Mouse (Mus musculus): ENCODE results near the gene Dmwd.

The Dmwd gene

GRCm38 (mm10) chr7:19075723-19076585 lies at the start of gene Dmwd:
TSS of gene Dmwd (plus strand) at chr7:19076227.
- in situ Hi-C loops (cut with MboI, MseI) = no loop called here

DNA sequence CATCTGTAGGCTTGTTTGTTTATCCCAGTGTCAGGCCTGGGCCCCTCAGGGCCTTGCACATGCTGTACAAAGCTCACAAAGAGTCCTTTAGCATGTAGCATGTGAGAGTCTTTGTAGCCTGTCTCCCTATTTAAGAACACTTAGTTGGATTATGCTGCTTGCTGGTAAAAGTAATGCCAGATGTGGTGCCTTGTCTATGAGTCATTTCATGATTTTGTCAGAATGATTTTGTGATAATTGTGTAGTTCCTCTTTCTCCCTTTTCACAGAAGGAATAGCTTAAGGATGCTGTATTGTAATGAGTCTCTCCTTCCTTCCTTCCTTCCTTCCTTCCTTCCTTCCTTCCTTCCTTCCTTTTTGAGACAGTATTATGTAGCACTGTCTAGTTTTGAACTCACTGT lies 48.0 kb upstream of the Dmwd start:
- in situ Hi-C loops (cut with MboI, MseI) = no loop called here

GRCm38 (mm10) chr7:19029084-19029653 lies 46.9 kb upstream of the Dmwd start:
- in situ Hi-C loops (cut with MboI, MseI) = no loop called here

- in situ Hi-C loops (cut with MboI, MseI) = no loop called here
Observed at GRCm38 (mm10) chr7:19031641-19032040, 44.4 kb upstream of the Dmwd start.

GRCm38 (mm10) chr7:19044616-19045015 lies 31.4 kb upstream of the Dmwd start:
- in situ Hi-C loops (cut with MboI, MseI) = no loop called here

- in situ Hi-C loops (cut with MboI, MseI) = no loop called here
Observed at GRCm38 (mm10) chr7:19046286-19047069, 29.5 kb upstream of the Dmwd start.

- in situ Hi-C loops (cut with MboI, MseI) = no loop called here
Observed at GRCm38 (mm10) chr7:19048006-19048527, 28.0 kb upstream of the Dmwd start.

GRCm38 (mm10) chr7:19049252-19049651 lies 26.8 kb upstream of the Dmwd start:
- in situ Hi-C loops (cut with MboI, MseI) = no loop called here

- in situ Hi-C loops (cut with MboI, MseI) = no loop called here
Observed at GRCm38 (mm10) chr7:19050172-19050571, 25.9 kb upstream of the Dmwd start.

DNA sequence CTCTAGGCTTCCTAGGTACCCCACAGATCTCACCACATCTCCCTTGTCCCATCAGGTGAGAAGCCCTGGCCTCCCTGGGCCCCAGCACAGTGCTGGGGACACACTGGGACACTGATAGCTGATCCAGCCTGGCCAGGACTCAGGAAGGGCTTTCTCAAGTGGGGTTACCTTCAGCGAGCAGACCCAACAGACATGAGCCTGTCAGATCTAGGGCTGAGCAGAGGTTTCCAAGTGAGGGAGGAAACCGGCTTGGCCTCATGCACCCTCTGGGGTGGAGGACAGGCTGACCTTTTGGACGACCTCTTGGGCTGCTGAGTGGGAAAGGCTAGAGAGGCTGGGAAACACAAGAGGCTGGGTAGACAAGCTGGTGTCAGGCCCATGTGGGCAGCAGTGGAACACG lies 24.9 kb upstream of the Dmwd start:
- in situ Hi-C loops (cut with MboI, MseI) = no loop called here

DNA sequence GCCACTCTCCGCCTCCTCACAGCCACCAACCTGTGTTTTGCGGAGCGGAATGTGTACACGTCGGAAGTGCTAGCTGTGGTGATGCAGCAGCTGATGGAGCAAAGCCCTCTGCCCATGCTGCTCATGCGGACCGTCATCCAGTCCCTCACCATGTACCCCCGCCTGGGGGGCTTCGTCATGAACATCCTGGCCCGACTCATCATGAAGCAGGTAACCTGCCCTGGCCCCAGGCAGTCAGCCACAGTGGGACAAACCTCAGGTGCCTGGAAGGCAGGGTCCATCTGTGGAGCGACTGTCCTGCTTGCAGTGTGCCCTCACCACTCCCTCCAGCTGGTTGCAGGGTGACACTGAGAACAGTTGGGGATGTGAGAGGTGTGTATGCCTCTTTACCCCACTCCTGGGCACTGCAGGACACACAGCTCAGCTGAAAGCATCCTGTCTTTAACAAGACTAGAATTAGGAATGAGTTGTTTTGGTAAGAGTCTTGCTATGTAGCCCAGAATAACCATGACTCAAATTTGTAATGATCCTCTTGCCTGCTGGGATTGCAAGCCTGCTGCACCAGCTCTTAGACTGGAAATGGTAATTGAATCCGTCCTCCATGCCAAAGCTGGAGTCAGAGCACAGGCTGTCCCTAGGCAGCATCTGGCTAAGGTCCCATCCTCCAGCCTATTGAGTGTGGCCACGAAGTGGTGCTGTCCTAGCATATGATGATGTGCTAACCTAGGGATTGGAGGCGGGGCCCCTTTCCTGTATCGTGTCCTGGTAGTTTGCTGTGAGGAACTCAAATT lies 23.5 kb upstream of the Dmwd start:
- in situ Hi-C loops (cut with MboI, MseI) = no loop called here

DNA sequence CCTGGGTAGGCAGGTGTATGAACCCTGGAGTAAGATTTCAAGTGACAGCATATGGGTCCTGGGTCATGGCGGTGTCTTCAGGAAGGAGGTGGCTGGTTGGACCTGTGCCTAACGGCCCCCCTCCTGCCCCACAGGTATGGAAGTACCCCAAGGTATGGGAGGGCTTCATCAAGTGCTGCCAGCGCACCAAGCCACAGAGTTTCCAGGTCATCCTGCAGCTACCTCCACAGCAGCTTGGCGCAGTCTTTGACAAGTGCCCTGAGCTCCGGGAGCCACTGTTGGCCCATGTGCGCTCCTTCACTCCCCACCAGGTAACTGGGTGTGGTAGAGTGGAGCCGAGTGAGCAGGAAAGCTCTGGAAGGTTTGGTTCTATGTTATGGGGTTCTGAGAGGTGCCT lies 22.9 kb upstream of the Dmwd start:
- in situ Hi-C loops (cut with MboI, MseI) = no loop called here

DNA sequence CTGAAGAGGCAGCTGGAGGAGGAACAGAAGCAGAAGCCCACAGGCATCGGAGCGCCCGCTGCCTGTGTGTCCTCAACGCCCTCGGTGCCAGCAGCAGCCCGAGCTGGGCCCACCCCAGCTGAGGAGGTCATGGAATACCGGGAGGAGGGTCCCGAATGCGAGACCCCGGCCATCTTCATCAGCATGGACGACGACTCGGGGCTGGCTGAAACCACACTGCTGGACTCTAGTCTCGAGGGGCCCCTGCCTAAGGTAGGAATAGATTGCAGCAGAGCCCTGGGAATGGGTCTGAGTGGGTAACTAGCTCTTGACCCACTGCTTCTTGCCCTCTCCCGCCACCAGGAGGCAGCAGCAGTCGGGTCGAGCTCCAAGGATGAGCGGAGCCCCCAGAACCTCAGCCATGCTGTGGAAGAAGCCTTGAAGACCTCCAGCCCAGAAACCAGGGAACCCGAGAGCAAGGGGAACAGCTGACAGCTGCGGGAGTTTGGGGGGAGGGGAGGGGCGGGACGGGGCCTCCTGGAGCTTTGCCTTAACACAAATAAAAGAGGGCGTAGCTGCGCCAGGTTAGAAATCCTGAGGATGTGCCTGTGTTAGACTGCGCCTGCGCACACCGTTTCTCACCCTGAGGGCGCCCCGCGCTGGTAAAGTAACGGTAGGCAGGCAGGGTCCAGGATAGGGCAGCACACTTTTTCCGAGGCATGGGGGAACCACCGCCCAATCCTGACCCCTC lies 21.8 kb upstream of the Dmwd start, which contains the start of gene Rsph6a:
Gene Rsph6a, plus strand, starts transcription at position 644 of the 730 bp plus-strand sequence.
- in situ Hi-C loops (cut with MboI, MseI) = no loop called here

- in situ Hi-C loops (cut with MboI, MseI) = no loop called here
Observed at GRCm38 (mm10) chr7:19054777-19055076, 21.3 kb upstream of the Dmwd start.

GRCm38 (mm10) chr7:19055108-19055507 lies 20.9 kb upstream of the Dmwd start:
- in situ Hi-C loops (cut with MboI, MseI) = no loop called here

GRCm38 (mm10) chr7:19057405-19057804 lies 18.6 kb upstream of the Dmwd start:
- in situ Hi-C loops (cut with MboI, MseI) = no loop called here

DNA sequence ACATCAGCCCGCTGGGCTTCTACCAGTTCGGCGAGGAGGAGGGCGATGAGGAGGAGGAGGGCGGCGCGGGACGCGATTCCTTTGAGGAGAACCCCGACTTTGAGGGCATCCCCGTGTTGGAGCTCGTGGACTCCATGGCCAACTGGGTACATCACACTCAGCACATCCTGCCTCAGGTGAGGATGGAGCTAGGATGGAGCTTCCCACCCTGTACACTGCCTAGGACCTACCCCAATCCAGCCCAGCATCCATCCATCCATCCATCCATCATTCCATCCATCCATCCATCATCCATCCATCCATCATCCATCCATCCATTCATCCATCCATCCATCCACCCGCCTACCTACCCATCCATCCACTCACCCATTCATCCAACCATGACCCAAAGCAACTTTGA lies 10.1 kb upstream of the Dmwd start:
- in situ Hi-C loops (cut with MboI, MseI) = no loop called here

DNA sequence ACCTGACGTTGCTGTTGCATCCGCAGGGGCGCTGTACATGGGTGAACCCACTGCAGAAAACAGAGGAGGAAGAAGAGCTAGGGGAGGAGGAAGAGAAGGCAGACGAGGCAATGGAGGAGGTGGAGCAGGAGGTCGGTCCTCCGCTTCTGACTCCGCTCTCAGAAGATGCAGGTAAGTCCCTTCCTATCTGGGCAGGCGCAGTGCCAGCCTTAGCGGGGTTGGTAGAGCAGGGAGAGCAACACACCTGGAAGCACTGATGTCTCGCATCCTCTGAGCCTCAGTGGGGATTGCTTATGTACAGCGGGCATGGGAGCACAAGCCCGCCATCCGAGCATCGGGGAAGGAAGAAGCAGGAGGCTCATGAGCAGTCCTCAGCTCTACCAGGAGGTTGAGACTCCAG lies 9.0 kb upstream of the Dmwd start:
- in situ Hi-C loops (cut with MboI, MseI) = no loop called here

DNA sequence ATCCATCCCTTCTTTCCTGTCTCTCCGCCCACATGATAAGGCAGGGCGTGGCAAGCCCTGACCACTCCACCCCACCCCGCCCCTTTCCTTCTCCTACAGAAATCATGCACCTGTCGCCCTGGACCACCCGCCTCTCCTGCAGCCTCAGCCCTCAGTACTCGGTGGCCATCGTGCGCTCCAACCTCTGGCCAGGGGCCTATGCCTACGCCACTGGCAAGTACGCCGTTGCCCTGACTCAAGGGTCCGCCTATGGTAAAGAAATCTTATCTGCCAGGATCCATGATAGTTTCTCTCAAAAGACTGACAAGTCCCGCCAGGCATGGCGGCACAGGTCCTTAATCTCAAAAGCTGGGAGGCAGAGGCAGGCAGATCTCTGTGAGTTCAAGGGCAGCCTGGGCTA lies 8.1 kb upstream of the Dmwd start:
- in situ Hi-C loops (cut with MboI, MseI) = no loop called here

GRCm38 (mm10) chr7:19068707-19069106 lies 7.3 kb upstream of the Dmwd start:
- in situ Hi-C loops (cut with MboI, MseI) = no loop called here

DNA sequence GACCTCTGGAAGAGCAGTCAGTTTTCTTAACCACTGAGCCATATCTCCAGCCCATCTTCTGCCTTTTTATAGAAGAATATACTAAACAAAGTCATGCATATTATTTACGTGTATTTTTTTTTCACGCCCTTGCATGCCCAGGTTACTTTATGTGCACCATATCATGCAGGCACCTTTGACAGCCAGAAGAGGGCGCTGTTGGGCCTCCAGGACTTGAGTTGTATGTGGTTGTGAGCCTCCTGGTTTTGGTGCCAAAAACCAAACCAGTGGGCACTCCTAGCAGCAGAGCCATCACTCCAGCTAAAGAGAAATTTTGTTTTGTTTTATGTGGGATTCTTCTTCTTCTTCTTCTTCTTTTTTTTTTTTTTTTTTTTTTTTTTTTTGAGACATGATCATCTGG lies 6.5 kb upstream of the Dmwd start:
- in situ Hi-C loops (cut with MboI, MseI) = no loop called here
